Mouse (Mus musculus) kidney, embryonic 15.5 days (tissue): Measurements from ENCODE around the gene Gm20696. TPM values are rescaled to one million over a fixed set of nuclear protein-coding genes. Genes with fewer than 3 reads are reported as not detected.

ENCODE experiments used
- ATAC-seq: fragments of 200-750 bp; cut with Nextera tagmentation; replicated peaks from 2 replicates; pipeline ENCODE4 v1.8.0; 2017; ENCODE audit warnings: moderate TSS enrichment; ENCODE audit not compliant: low FRiP score
- H3K27ac ChIP-seq: fragments of 300-500 bp; sonication (generic); 2 replicates; pipeline ENCODE4 v1.5.1; 2015; ENCODE audit warnings: mild to moderate bottlenecking, inconsistent platforms
- H3K27me3 ChIP-seq: fragments of 300-500 bp; sonication (generic); 2 replicates; pipeline ENCODE4 v1.6.1; 2015; ENCODE audit warnings: inconsistent platforms
- H3K36me3 ChIP-seq: fragments of 300-500 bp; sonication (generic); 2 replicates; pipeline ENCODE4 v1.6.1; 2015; ENCODE audit warnings: inconsistent platforms
- H3K4me1 ChIP-seq: fragments of 300-500 bp; sonication (generic); 2 replicates; pipeline ENCODE4 v1.6.1; 2015; ENCODE audit warnings: inconsistent platforms
- H3K4me2 ChIP-seq: fragments of 300-500 bp; sonication (generic); 2 replicates; pipeline ENCODE4 v1.6.1; 2015; ENCODE audit warnings: moderate library complexity, mild to moderate bottlenecking, inconsistent platforms
- H3K4me3 ChIP-seq: fragments of 300-500 bp; sonication (generic); replicated peaks from 2 replicates; pipeline ENCODE4 v1.5.1; 2015; ENCODE audit warnings: mild to moderate bottlenecking, inconsistent platforms
- H3K9ac ChIP-seq: fragments of 300-500 bp; sonication (generic); 2 replicates; pipeline ENCODE4 v1.6.1; 2015; ENCODE audit warnings: mild to moderate bottlenecking, inconsistent platforms
- H3K9me3 ChIP-seq: fragments of 300-500 bp; sonication (generic); replicated peaks from 2 replicates; pipeline ENCODE4 v1.6.1; 2016; ENCODE audit warnings: inconsistent platforms
- WGBS: fragments of 180-500 bp; shearing (Covaris S2); methylation state at CpG from one replicate; pipeline ENCODE4 v1.1.7; 2015; ENCODE audit warnings: mixed read lengths; 5-methylcytosine and 5-hydroxymethylcytosine counted together
- polyA plus RNA-seq: library from polyadenylated mRNA; unstranded; fragments of >200 nt; fragmentation: Nextera tagmentation; extraction: Ambion mirVana; gene quantifications from 2 replicates; pipeline ENCODE4 v1.2.1, GENCODE M21; 2015

The Gm20696 gene
- polyA plus RNA-seq, 1 experiment from 2014 or later: 4.0 TPM

DNA sequence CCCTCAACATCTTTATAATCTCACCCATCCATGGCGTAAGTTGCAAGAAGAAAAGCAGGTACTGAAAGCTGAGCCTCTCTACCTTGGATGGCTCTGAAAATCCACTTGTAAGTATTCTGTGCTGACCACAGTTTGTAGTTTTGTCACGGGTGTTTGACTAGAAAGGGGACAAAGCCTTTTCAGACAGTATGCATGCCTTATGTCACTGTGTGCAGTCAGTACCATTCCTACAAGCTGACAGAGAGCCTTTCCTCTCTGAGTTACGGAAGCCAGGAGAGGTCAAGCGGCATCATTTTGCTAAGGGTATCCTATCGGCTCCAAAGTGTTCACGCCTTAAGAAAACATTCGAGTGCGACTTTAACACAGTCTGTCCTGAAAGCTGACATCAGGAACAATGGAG lies 346.2 kb downstream of the Gm20696 start:
- H3K27me3 ChIP-seq: no peaks in the 10 kb centered on the region

DNA sequence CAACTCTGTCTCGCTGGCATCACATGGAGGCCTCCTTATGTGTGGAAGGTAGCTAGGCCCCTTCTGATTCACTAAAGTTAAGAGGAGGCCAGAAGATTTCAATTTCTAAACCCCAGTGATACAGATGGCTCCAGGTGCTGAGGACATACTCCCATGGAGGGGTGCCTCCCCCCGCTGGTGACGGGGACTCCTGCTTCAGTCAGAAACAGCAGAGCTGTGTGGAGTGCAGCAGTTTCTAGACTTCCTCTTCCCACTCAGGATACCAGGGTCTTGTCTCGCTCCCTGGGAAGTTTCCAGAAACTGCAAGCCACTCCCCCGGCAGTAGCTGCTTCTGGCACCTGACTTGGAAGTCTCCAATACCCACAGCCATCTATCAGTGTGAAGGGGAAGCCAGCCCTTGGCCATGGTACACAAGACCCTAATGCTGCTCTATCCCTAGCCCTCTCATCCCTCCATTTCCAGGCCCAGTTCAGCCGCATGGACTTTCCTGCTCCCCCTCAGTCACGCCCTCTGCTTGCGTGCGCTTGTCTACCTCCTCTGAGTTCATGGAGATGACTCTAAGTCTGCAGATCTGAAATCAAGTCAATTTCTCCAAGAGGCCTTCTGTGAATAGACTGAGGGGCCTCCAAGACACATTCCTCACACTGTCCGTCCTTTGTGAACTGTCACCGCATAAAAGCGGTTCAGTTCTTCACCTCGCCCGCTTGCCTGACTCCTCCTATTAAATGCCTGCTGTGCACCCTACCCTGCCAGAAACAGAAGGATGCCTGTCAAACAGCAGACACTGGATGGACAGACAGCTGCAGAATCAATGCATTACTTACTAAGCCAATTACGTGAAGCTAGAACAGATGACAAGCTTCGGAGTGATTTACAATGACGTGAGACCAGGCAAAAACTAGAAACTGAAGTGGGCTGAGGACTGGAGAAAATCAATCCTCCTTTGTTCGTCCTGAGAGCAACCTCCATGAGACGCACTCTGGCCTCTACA lies 346.9 kb downstream of the Gm20696 start:
- H3K4me2 ChIP-seq: no peak overlapping the region
- no peaks in the 10 kb centered on the region for H3K27me3 ChIP-seq
- H3K4me3 ChIP-seq: no peak overlapping the region
- H3K9ac ChIP-seq: no peak overlapping the region
- peaks cover 14% of the 10 kb centered on the region for H3K4me1 ChIP-seq
- 73% methylated on average over 19 of the region's 19 CpGs for WGBS
- ATAC-seq: no peak
- no peak overlapping the region for H3K27ac ChIP-seq
- H3K36me3 ChIP-seq: no peaks in the 10 kb centered on the region
- H3K9me3 ChIP-seq: no peaks in the 10 kb centered on the region

More for the DNA sequence above, 346.2 kb downstream of the Gm20696 start:
- ATAC-seq: no peak
- no peak overlapping the region for H3K4me3 ChIP-seq
- no peak overlapping the region for H3K9ac ChIP-seq
- 40% methylated on average over 8 of the region's 8 CpGs for WGBS
- no peaks in the 10 kb centered on the region for H3K9me3 ChIP-seq
- no peaks in the 10 kb centered on the region for H3K36me3 ChIP-seq
- H3K4me1 ChIP-seq: peaks cover 11% of the 10 kb centered on the region
- H3K27ac ChIP-seq: no peak overlapping the region
- no peak overlapping the region for H3K4me2 ChIP-seq

DNA sequence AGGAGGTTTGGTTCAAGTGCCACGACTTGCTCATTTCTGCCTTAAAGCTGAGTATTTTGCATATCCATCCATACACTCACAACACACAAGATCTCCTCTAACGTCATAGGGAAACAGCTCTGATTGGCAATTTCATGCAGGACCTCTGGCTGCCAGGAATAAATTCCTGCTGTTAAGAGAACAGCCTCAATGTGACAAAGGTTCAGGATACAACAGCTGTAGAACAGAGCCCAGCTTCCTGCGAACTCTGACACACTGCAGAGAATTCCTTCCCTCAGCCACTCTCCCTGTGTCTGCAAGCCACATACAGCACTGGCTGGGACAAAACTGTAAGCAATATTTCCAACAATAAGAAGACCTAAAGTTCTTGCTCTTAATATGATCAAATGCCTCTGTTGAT lies 351.9 kb downstream of the Gm20696 start:
- Histone ChIP-seq H3K4me2 (no peak overlapping the region), H3K27me3 (no peaks in the 10 kb centered on the region), H3K9ac (no peak overlapping the region), H3K4me3 (no peak overlapping the region), H3K27ac (no peak overlapping the region), H3K4me1 (peaks cover 14% of the 10 kb centered on the region), H3K9me3 (no peaks in the 10 kb centered on the region), H3K36me3 (no peaks in the 10 kb centered on the region)
- 68% methylated on average over 3 of the region's 3 CpGs for WGBS
- ATAC-seq: no peak

DNA sequence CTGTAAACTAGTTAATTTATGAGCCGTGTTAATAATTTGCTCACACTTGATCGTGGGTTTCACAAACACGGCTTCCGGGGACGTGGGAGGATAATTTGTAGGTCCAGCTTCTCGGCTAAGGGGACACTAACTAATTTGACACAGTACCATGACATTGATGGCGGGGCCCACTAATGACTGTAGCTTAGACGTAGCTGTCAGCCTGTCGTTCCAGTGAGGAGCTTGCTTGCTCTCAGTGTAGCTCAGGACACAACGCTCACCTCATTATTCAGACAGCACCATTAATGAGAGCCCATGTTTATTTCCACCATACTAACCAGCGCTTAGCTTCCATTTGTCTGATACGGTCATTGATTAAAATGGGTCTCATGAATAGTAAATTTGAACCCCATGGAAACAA lies 356.1 kb downstream of the Gm20696 start:
- peaks cover 11% of the 10 kb centered on the region; the same call in 1 of the 2 replicates for H3K4me1 ChIP-seq
- H3K9me3 ChIP-seq: no peaks in the 10 kb centered on the region
- 41% methylated on average over 12 of the region's 12 CpGs for WGBS
- H3K9ac ChIP-seq: no peak overlapping the region
- no peaks in the 10 kb centered on the region for H3K27me3 ChIP-seq
- H3K36me3 ChIP-seq: peaks cover 8% of the 10 kb centered on the region
- H3K27ac ChIP-seq: no peak overlapping the region
- H3K4me2 ChIP-seq: no peak overlapping the region
- no peak overlapping the region for H3K4me3 ChIP-seq
- ATAC-seq: no peak

DNA sequence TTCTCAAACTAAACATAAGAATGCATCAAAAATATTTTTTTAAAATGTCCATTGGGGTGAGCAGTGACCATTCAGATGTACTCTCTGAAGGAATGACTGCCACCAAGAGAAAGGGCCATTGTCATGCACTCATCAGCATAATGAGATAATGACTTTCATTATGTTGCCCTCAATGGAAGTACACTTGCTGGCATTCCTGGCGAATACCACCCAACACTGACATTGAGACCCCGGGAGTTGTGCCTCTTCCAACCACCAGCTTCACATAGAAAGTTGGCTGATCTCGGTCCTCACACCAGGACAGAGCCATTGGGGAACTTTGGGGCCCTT lies 356.5 kb downstream of the Gm20696 start:
- Histone ChIP-seq H3K4me1 (peaks cover 9% of the 10 kb centered on the region; the same call in 1 of the 2 replicates), H3K4me3 (no peak overlapping the region), H3K27me3 (no peaks in the 10 kb centered on the region), H3K36me3 (peaks cover 8% of the 10 kb centered on the region), H3K9me3 (no peaks in the 10 kb centered on the region), H3K27ac (no peak overlapping the region), H3K9ac (no peak overlapping the region), H3K4me2 (no peak overlapping the region)
- 56% methylated on average over 3 of the region's 3 CpGs for WGBS
- ATAC-seq: no peak

DNA sequence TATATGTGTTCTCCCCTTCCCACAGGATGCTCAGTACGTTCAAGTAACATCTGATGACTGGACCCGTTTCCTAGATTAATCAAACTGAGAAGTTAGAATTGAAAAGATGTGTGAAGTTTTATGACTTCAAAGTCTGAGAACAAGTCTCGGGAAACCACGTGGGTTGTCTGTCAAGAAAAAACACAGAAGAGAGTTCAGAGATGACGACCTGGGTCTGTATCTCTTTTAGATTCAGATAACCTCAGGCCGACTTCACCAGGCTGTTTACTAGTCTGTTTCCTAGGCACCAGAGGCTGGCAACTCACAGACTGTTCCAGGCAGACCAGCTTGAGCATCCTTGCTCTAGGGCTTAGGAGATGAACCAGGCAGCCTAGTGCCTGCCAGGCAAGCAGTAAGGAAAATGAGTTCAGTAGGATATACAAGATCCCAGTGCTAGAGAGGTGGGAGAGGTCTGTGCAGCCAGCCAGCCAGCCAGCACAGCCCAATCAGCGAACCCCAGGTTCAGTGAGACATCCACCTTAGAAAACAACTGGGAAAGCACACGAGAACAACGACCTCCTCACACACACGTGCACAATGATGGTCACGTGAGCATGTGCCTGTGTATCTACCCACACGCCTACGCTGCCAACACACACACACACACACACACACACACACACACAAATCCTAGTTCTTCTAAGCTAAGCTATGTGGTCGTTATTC lies 357.0 kb downstream of the Gm20696 start:
- WGBS: 74% methylated on average over 14 of the region's 14 CpGs
- no peak overlapping the region for H3K4me2 ChIP-seq

DNA sequence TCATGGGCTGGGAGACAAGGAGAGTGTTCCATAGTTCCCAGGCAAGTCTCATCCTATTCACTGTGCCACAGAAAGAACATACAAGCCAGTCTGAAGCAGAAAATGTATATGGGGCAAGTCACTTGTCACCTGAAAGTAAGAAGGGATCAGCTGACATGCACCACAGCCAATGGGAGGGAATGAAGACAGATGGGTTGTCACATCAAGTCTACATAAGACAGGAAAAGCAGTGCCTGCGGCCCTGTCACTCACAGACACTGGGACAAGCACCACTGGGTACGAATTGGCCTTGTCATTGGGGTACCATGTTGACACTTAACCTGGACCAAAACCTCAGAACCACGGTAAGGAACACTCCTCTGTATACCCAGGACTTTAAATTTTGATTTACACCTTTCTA lies 360.8 kb downstream of the Gm20696 start:
- WGBS: 80% methylated on average over 3 of the region's 3 CpGs
- H3K9me3 ChIP-seq: no peaks in the 10 kb centered on the region
- no peaks in the 10 kb centered on the region for H3K27me3 ChIP-seq
- H3K4me3 ChIP-seq: no peak overlapping the region
- H3K9ac ChIP-seq: no peak overlapping the region
- H3K4me2 ChIP-seq: no peak overlapping the region
- peaks cover 8% of the 10 kb centered on the region for H3K36me3 ChIP-seq
- peaks cover 23% of the 10 kb centered on the region for H3K4me1 ChIP-seq
- no peak for ATAC-seq
- no peak overlapping the region for H3K27ac ChIP-seq

More for the DNA sequence above, 357.0 kb downstream of the Gm20696 start:
- H3K9ac ChIP-seq: no peak overlapping the region
- H3K27me3 ChIP-seq: no peaks in the 10 kb centered on the region
- no peaks in the 10 kb centered on the region for H3K9me3 ChIP-seq
- no peak overlapping the region for H3K4me3 ChIP-seq
- ATAC-seq: no peak
- H3K27ac ChIP-seq: no peak overlapping the region
- peaks cover 8% of the 10 kb centered on the region for H3K36me3 ChIP-seq
- H3K4me1 ChIP-seq: peaks cover 8% of the 10 kb centered on the region; the same call in 1 of the 2 replicates

DNA sequence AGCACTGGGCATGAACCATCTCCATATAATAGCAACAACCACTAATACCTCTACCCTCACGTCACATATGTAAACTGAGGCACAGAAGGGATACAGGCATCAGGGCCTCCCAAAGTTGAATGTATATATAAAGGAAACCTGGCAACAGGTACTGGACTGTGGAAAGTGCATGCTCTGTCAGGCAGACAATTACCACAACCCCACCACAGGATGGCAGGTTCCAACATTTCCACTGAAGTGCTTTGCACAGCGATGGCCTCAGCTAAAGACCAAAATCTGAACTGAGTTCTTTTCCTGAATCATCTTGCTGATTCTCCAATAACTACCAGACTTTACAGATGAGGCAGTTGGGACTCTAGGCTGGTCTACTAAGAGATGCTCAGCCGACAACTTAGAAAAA lies 361.4 kb downstream of the Gm20696 start:
- Histone ChIP-seq H3K4me3 (no peak overlapping the region), H3K4me2 (no peak overlapping the region), H3K36me3 (peaks cover 8% of the 10 kb centered on the region), H3K27ac (no peak overlapping the region), H3K27me3 (0 out of 2 replicates have a peak, but pooled peaks cover 3% of the 10 kb centered on the region), H3K9me3 (no peaks in the 10 kb centered on the region), H3K4me1 (peaks cover 19% of the 10 kb centered on the region), H3K9ac (no peak overlapping the region)
- ATAC-seq: no peak
- WGBS: 88% methylated on average over 3 of the region's 3 CpGs

DNA sequence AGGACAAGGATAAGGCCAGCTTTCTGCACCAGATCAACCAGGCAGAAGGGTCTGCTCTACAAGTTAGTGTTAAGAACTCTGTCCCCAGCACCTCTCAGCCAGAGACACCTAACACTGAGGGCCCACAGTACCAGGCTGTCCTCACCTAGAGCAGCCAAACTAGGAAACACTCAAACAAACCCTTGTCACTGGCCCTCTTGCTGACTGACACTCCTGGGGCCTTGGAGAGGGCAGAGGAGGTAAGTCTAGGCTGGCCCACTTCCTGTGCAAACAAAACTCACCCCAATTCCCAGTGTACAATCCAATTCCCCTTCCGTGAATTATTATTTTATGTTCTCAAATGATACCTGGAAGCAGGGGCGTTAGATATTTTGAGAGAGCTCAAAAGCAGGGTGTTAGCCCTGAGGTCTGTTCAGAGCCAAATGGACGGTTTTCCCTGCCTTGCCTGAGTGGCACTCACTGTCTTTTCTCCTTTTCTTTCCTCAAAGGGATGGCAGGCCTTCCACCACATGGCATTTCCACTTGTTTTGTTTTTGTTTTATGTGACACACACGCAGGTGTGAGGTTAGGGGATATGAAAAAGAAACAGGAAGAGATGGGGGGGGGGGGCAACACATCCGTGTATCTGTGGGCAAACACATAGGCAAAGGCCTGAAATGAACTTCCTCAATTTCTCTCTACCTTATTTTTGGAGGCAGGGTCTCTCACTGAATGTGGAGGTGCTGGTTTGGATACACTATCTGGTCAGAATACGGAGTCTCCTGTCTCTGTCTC lies 363.7 kb downstream of the Gm20696 start:
- no peak for ATAC-seq
- Histone ChIP-seq H3K4me2 (no peak overlapping the region), H3K27me3 (0 out of 2 replicates have a peak, but pooled peaks cover 3% of the 10 kb centered on the region), H3K9me3 (no peaks in the 10 kb centered on the region), H3K36me3 (peaks cover 7% of the 10 kb centered on the region), H3K4me1 (peaks cover 21% of the 10 kb centered on the region), H3K27ac (no peak overlapping the region), H3K4me3 (no peak overlapping the region), H3K9ac (no peak overlapping the region)
- 75% methylated on average over 6 of the region's 6 CpGs for WGBS

DNA sequence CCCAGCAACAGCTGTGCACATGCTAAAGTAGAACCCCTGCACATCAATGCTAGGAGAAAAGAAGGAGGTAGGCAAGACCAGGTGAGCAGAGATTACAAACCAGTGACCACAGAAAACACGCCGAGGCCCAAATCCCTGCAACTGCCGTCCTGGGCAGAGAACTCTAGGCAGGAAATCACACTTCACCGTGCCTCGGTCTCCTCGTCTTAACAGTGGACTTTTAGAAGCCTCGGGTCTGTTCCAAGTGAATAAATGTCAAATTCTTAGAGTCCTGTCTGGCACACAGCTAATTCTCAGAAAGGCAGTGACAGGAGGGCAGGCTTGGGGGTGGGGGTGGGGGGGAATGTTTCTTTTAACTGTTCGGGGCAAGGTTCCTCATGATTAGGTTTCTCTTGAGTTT lies 364.7 kb downstream of the Gm20696 start:
- H3K9ac ChIP-seq: no peak overlapping the region
- 0 out of 2 replicates have a peak, but pooled peaks cover 3% of the 10 kb centered on the region for H3K27me3 ChIP-seq
- no peak overlapping the region for H3K27ac ChIP-seq
- no peaks in the 10 kb centered on the region for H3K9me3 ChIP-seq
- no peak; the same call in 1 of the 2 replicates for ATAC-seq
- no peak overlapping the region for H3K4me2 ChIP-seq
- peaks cover 21% of the 10 kb centered on the region for H3K4me1 ChIP-seq
- no peaks in the 10 kb centered on the region for H3K36me3 ChIP-seq
- WGBS: 45% methylated on average over 8 of the region's 8 CpGs
- H3K4me3 ChIP-seq: no peak overlapping the region

DNA sequence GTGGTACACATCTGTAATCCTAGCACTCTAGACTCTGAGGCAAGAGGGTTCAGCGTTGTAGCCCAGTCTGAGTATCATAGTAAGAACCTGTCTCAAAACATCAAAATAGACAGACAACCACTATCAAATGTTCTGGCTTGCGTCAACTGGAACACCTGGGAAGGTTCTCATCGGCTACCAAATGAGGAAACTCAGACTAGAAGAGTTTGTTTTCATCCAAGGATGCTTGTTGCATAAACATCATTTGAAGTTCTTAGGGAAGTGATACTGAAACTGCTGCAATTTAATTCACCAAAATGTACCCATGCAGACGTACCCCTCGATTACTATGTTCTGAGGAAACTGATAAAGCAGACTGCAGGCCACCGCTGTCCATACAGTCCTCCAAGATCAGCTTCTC lies 366.4 kb downstream of the Gm20696 start:
- H3K9me3 ChIP-seq: no peaks in the 10 kb centered on the region
- H3K27me3 ChIP-seq: 0 out of 2 replicates have a peak, but pooled peaks cover 3% of the 10 kb centered on the region
- no peak overlapping the region for H3K4me3 ChIP-seq
- peaks cover 32% of the 10 kb centered on the region for H3K4me1 ChIP-seq
- 93% methylated on average over 6 of the region's 6 CpGs for WGBS
- H3K4me2 ChIP-seq: no peak overlapping the region
- no peaks in the 10 kb centered on the region for H3K36me3 ChIP-seq
- ATAC-seq: no peak
- no peak overlapping the region for H3K27ac ChIP-seq
- no peak overlapping the region for H3K9ac ChIP-seq
